Mouse (Mus musculus): Measurements from ENCODE around the gene Anks1. TPM values are rescaled to one million over a fixed set of nuclear protein-coding genes. Genes with fewer than 3 reads are reported as not detected.
"Not testable (repeated sequence)": the region's sequence is repeated elsewhere in the genome, so short reads cannot be mapped to it uniquely, and the experiment has no call there.

Anks1 gene
- polyA plus RNA-seq, 3 experiments from 2014 or later, result 1.9 to 5.0 (median 3.8) TPM

- ATAC-seq, result no peak
Measured at GRCm38 (mm10) chr17:27931826-27932225, 22.7 kb downstream of the Anks1 start.

DNA sequence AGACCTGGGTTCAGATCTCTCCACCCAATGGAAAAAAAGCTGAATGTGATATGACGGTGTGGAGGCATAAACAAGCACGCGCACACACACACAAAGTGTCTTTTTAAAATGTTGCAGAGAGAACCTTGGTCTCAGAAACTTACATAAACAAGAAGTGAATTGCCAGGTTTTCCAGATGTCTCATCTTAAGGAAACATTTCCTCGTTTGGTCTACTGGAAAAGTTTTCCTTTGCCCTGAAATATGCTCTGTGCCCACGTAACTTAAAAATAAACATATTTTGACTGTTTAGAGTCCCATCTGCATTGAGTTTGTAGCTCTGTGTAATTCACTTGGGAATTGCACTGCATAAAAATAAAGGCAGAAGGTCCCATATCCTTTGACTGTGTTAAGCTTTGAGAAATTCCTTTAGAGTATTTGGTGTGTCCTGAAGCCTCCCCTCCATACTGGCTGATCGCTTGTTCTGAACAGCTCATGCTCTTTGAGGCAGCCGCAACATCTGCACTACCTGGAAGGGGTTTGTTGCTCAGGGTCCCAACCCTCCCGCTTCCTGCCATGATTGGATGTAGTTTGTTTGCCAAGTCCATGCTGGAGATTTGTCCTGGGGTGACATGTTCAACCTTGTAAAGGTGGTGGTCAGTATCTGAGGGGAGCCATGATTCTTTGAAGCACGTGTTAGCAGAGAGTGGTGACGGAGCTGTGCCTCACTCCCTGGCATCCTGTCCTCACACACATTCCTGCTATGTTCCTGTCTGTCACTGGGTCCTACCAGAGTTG is 25.2 kb downstream of the Anks1 start:
- ATAC-seq, result no peak

- no peak for ATAC-seq
Measured at GRCm38 (mm10) chr17:27935091-27935490, 26.0 kb downstream of the Anks1 start.

- ATAC-seq, result no peak
Measured at GRCm38 (mm10) chr17:27937054-27937615, 28.0 kb downstream of the Anks1 start.

DNA sequence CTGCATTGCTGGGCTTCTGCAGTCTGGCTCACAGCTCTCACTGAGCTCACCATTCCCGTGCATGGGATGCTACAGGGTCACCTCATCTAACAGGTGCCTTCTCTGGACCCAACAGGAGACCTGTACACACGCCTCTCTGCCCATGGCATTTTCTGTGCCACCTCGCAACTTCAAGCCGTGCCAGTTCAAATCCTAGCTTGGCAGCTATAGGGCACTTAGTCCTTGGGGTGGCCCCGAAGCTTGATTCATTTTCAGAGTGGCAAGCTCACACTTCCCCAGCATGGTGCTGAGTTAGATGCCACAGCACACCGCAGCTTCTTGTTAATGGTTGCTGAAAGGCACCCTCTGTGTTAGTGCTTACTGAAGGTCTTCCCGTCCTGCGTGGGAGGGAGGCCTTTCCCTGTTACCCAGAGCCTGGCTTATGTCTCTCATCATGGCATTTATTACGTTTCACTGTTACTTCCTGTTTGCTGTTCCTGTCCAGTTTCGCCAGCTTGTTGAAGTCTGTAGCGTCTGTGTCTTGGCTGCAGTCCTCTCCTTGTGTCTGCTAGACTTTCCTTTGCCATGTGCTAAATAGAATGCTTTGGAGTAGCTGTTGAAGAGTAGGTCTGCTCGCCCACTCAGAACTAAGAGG is 29.1 kb downstream of the Anks1 start:
- no peak for ATAC-seq

DNA sequence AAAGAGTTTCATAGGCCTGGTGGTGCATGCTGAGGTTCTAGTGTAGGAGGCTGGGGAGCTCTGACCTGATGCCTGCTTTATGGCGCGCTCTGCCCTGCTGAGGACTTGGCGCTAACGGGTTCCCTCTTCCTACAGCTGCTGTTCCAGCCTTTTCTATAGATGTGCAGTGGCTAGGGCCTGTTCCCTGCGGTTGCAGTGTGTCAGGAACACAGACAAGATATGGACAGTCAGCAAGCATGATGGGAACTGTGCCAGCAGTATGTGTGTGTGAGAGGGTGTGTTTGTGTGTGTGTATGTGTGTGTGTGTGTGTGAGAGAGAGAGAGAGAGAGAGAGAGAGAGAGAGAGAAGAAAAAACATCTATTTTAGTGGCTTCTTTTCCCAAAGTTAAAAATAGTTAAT is 29.9 kb downstream of the Anks1 start:
- ATAC-seq, result no peak

- ATAC-seq, result no peak
Measured at GRCm38 (mm10) chr17:27940352-27940751, 31.2 kb downstream of the Anks1 start.

DNA sequence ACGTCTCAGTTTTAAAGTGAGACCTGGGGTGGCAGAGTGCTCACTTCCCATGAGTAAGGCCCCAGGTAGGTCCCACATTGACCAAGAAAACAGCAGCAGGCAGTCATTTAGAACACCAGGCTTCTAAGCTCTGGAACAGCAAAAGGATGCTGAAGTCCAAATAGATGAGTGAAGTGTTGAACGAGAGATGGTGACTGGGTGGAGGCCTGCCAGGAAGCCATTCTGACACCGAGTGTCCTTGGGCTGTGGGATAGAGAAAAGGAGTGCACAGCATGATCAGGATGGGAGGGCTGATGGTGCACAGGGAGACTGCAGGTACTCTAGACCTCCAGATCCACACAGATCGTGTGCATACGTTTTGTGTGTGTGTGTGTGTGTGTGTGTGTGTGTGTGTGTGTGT is 32.1 kb downstream of the Anks1 start:
- ATAC-seq, result no peak

- no peak for ATAC-seq
Measured at GRCm38 (mm10) chr17:27941698-27942097, 32.6 kb downstream of the Anks1 start.

- ATAC-seq, result no peak
Measured at GRCm38 (mm10) chr17:27942131-27942530, 33.0 kb downstream of the Anks1 start.

- no peak for ATAC-seq
Measured at GRCm38 (mm10) chr17:27945546-27946216, 36.6 kb downstream of the Anks1 start.

- ATAC-seq, result no peak
Measured at GRCm38 (mm10) chr17:27946371-27946770, 37.3 kb downstream of the Anks1 start.

- ATAC-seq, result no peak
Measured at GRCm38 (mm10) chr17:27947155-27947554, 38.0 kb downstream of the Anks1 start.

DNA sequence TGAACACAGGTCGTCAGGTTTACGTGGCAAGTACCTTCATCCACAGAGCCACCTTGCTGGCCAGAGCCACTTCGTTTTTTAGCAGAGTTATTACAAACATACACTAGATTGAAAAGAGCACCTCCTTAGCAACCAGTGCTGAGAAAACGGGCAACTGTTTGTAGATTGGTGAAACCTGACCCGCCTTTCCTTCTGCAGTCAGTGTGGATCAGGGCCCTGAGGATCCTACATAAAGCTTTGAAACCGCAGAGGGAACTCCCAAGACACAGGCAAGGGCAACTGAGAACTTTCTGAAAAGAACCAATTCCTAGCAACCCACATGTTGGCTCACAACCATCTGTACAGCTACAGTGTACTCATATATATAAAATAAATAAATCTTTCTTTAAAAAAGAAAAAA is 44.0 kb downstream of the Anks1 start:
- no peak for ATAC-seq

GRCm38 (mm10) chr17:27954629-27955402 is 45.7 kb downstream of the Anks1 start:
- ATAC-seq, result no peak

GRCm38 (mm10) chr17:27957649-27958048 is 48.5 kb downstream of the Anks1 start:
- no peak for ATAC-seq

GRCm38 (mm10) chr17:27960128-27961111 is 51.3 kb downstream of the Anks1 start:
- no peak for ATAC-seq

DNA sequence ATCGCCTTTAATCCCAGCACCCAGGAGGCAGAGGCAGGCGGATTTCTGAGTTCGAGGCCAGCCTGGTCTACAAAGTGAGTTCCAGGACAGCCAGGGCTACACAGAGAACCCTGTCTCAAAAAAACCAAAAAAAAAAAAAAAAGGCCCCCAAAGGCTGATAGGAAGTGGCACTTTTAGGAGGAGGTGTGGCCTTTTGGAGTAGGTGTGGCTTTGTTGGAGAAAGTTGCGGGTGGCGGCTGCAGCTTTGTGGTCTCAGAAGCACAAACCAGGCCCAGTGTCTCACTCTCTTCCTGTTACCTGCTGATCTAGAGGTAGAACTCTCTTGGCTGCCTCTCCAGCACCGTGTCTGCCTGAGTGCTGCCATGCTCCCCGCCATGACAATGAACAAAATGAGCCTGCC is 54.0 kb downstream of the Anks1 start:
- ATAC-seq, result not testable (repeated sequence)

DNA sequence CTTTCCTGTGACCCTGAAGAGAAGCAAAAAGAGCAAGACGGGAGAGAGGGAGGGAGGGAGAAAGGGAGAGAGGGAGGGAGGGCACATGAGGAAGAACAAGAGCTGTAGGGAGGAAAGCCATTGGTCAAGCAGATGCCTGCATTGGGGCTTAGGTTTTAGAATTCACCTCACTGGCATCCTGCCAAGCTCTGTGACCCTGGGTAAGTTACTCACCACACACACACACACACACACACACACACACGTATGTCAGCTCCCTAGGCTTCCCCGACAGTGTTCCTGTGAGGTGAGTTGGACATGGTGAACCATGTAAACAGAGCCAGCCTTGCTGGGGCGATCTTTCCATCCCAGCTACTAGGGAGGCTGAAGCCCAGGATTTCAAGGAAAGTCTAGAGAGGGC is 55.5 kb downstream of the Anks1 start:
- no peak for ATAC-seq

- no peak for ATAC-seq
Measured at GRCm38 (mm10) chr17:27965292-27965691, 56.2 kb downstream of the Anks1 start.

DNA sequence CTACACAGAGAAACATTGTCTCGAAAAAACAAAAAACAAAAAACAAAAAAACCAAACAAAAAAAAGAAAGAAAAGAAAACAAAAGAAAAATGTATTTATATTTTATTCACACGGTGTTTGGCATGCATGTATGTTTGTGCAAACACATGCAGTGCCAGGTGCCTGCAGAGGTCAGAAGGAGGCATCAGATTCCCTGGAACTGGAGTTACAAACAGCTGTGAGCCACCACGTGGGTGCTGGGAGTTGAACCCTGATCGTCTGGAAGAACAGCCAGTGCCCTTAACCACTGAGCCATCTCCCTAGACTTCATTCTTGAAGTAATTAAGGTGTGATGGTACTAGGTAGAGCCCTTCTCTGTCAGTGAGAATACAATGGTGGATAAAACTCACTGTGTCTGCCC is 57.0 kb downstream of the Anks1 start:
- ATAC-seq, result no peak
